Mouse (Mus musculus) embryonic fibroblast, embryonic 13.5 days (primary cell): Measurements from ENCODE around the gene Sox30. TPM values are rescaled to one million over a fixed set of nuclear protein-coding genes. Genes with fewer than 3 reads are reported as not detected.

ENCODE experiments used
- H3K27ac ChIP-seq: 2 replicates; pipeline ENCODE4 v1.5.1; 2012; ENCODE audit warnings: low read length, control low read depth, inconsistent platforms; ENCODE audit not compliant: insufficient read depth
- H3K4me1 ChIP-seq: 2 replicates; pipeline ENCODE4 v1.6.1; 2011; ENCODE audit warnings: low read length; ENCODE audit not compliant: control insufficient read depth, insufficient read depth
- H3K4me3 ChIP-seq: 2 replicates; pipeline ENCODE4 v1.5.1; 2011; ENCODE audit warnings: mild to moderate bottlenecking, control low read depth, low read length; ENCODE audit not compliant: insufficient read depth
- CTCF ChIP-seq: IDR thresholded peaks from 2 replicates; pipeline ENCODE4 v1.5.1; 2011; ENCODE audit warnings: mild to moderate bottlenecking, control low read depth, low read length, moderate library complexity, borderline replicate concordance; ENCODE audit not compliant: insufficient read depth
- POLR2A ChIP-seq: IDR thresholded peaks from 2 replicates; pipeline ENCODE4 v1.6.1; 2011; ENCODE audit warnings: low read depth, mild to moderate bottlenecking, control low read depth, low read length, moderate library complexity
- polyA plus RNA-seq: library from polyadenylated mRNA; stranded (reverse); fragments of >200 nt; gene quantifications from 2 replicates; pipeline ENCODE4 v1.2.4, GENCODE M21; 2011; ENCODE audit warnings: low read depth; ENCODE audit not compliant: missing spikeins, insufficient read length

Sox30 gene
- polyA plus RNA-seq, 1 experiment: not detected

- H3K27ac ChIP-seq: peak within 1 kb of the TSS; percentile 55
- TF ChIP-seq CTCF: no peak
- peak; percentile 68 for TF ChIP-seq POLR2A
- no peaks in the 10 kb centered on the region for H3K4me1 ChIP-seq
- peak within 1 kb of the TSS; percentile 44 for H3K4me3 ChIP-seq
Observed at GRCm38 (mm10) chr11:45955127-45955627, 24.9 kb upstream of the Sox30 start, which contains the start of gene Thg1l. Gene Thg1l, minus strand, starts transcription at chr11:45955494.

- no peak overlapping the region for H3K4me3 ChIP-seq
- TF ChIP-seq POLR2A: no peak
- TF ChIP-seq CTCF: no peak
- no peak overlapping the region for H3K27ac ChIP-seq
Observed at GRCm38 (mm10) chr11:45959598-45959997, 20.5 kb upstream of the Sox30 start.

GRCm38 (mm10) chr11:45960003-45960402, 20.1 kb upstream of the Sox30 start:
- Histone ChIP-seq H3K4me3 (no peak overlapping the region), H3K4me1 (no peaks in the 10 kb centered on the region), H3K27ac (no peak overlapping the region)
- TF ChIP-seq POLR2A: no peak
- no peak for TF ChIP-seq CTCF

More at GRCm38 (mm10) chr11:45959598-45959997, 20.5 kb upstream of the Sox30 start:
- H3K4me1 ChIP-seq: no peaks in the 10 kb centered on the region

GRCm38 (mm10) chr11:45966896-45967295, 13.2 kb upstream of the Sox30 start:
- Histone ChIP-seq H3K4me3 (no peak overlapping the region), H3K4me1 (no peaks in the 10 kb centered on the region), H3K27ac (peak overlapping the region; percentile 80)
- TF ChIP-seq POLR2A: no peak
- no peak for TF ChIP-seq CTCF

GRCm38 (mm10) chr11:45968466-45968865, 11.6 kb upstream of the Sox30 start:
- Histone ChIP-seq H3K27ac (no peak overlapping the region), H3K4me3 (no peak overlapping the region), H3K4me1 (no peaks in the 10 kb centered on the region)
- TF ChIP-seq POLR2A (no peak), CTCF (no peak)

GRCm38 (mm10) chr11:45973635-45974034, 6.5 kb upstream of the Sox30 start:
- Histone ChIP-seq H3K4me1 (peaks cover 4% of the 10 kb centered on the region; the same call in 1 of the 2 replicates), H3K27ac (peak overlapping the region; percentile 64), H3K4me3 (no peak overlapping the region)
- TF ChIP-seq POLR2A: no peak
- TF ChIP-seq CTCF: no peak

GRCm38 (mm10) chr11:45974466-45974865, 5.6 kb upstream of the Sox30 start:
- H3K4me1 ChIP-seq: peaks cover 4% of the 10 kb centered on the region; the same call in 1 of the 2 replicates
- TF ChIP-seq POLR2A (no peak), CTCF (no peak)
- peak overlapping the region; percentile 73 for H3K27ac ChIP-seq
- no peak overlapping the region for H3K4me3 ChIP-seq

- Histone ChIP-seq H3K27ac (no peak overlapping the region), H3K4me1 (peaks cover 4% of the 10 kb centered on the region; the same call in 1 of the 2 replicates), H3K4me3 (no peak overlapping the region)
- TF ChIP-seq CTCF (no peak), POLR2A (no peak)
Observed at GRCm38 (mm10) chr11:45976061-45976460, 4.0 kb upstream of the Sox30 start.

GRCm38 (mm10) chr11:45980893-45981253, 763 bp downstream of the Sox30 start:
- no peak for TF ChIP-seq CTCF
- TF ChIP-seq POLR2A: no peak
- Histone ChIP-seq H3K27ac (no peak overlapping the region), H3K4me3 (peak overlapping the region; percentile 4; the same call in 1 of the 2 replicates), H3K4me1 (no peaks in the 10 kb centered on the region)

GRCm38 (mm10) chr11:45991604-45992003, 11.5 kb downstream of the Sox30 start:
- Histone ChIP-seq H3K4me1 (no peaks in the 10 kb centered on the region), H3K4me3 (no peak overlapping the region), H3K27ac (no peak overlapping the region)
- no peak for TF ChIP-seq POLR2A
- no peak for TF ChIP-seq CTCF
